In the genomic region with DNA sequence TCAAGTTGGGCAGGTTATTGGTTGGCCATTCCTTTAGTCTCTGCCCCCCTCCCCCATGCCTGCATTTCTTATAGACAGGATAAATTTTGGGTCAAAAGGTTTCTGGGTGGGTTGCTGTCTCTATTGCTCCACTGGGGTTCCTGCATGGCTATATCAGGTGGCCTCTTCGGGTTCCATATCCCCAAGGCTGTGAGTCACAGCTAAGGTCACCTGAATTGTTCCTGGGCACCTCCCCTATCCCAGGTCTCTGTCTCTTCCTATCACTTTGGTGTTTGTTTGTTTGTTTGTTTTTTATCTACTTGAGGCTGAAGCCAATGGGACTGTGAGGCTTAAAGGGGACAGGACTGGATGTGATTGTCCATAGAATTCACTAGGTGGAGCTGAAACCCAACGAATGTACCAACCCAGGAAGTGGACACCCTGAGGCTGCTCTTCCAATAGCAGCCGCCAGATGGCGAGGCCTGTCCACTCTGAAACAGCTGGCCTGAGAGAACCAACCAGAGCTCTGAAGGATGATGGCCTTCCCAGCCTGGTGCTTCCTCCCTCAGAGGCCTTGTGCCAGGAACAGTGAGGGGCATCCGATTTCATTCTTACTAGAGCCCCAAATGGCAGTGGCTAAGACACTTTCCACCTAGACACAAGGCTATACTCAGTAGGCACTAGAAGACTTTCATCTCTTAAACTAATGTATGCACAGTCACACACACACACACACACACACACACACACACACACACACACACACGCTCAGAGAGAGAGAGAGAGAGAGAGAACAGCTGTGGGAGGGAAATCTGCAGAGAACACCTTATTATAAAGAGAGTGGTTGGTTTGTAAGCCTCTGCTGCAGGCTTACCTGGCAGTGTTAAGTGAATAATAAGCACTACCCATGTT, we compare ENCODE assay signal across 8 mouse cellular contexts. TPM values are rescaled to one million over a fixed set of nuclear protein-coding genes. Genes with fewer than 3 reads are reported as not detected.
A peak's percentile ranks its signal among the peaks of the same experiment; 100 is the strongest.
DNase-seq lines count a peak whose midpoint lies in the region; ATAC-seq and TF ChIP-seq lines count a peak whose summit lies in the region.

No protein-coding gene starts in this region.

- no peaks in the 10 kb centered on the region for H3K4me1 ChIP-seq in hindbrain, embryonic 11.5 days (replicated peaks; ENCODE audit: control insufficient read depth, insufficient read depth, low read length)
- no peaks in the 10 kb centered on the region for H3K4me1 ChIP-seq in lung, postnatal 0 days (ENCODE audit: insufficient read depth, low read depth, low read length)

- H3K4me2 ChIP-seq in hindbrain, embryonic 11.5 days (replicated peaks; ENCODE audit: low read depth, low read length) = no peak overlapping the region
- H3K4me2 ChIP-seq in lung, postnatal 0 days (replicated peaks; ENCODE audit: low read depth, low read length) = no peak overlapping the region

- no peaks in the 10 kb centered on the region for H3K27me3 ChIP-seq in hindbrain, embryonic 11.5 days (ENCODE audit: control insufficient read depth, insufficient read depth, low read length)
- no peaks in the 10 kb centered on the region for H3K27me3 ChIP-seq in lung, postnatal 0 days (replicated peaks; ENCODE audit: insufficient read depth, low read length)

- peak; percentile 81 for ATAC-seq in hindbrain, embryonic 11.5 days (ENCODE audit: low FRiP score)
- peak; percentile 87 for ATAC-seq in lung, postnatal 0 days

- no peaks in the 10 kb centered on the region for H3K36me3 ChIP-seq in hindbrain, embryonic 11.5 days (ENCODE audit: control insufficient read depth, insufficient read depth, low read length)
- H3K36me3 ChIP-seq in lung, postnatal 0 days (ENCODE audit: insufficient read depth, low read length) = no peaks in the 10 kb centered on the region

- TF ChIP-seq CTCF in lung, postnatal 0 days (IDR thresholded peaks at IDR 0.05) = peak; percentile 100

- H3K9me3 ChIP-seq in hindbrain, embryonic 11.5 days (ENCODE audit: control insufficient read depth, low read length) = no peaks in the 10 kb centered on the region
- no peaks in the 10 kb centered on the region for H3K9me3 ChIP-seq in lung, postnatal 0 days (ENCODE audit: low read length)

- 21% methylated on average over 6 of the region's 6 CpGs for WGBS in hindbrain, embryonic 11.5 days
- 18% methylated on average over 6 of the region's 6 CpGs for WGBS in lung, postnatal 0 days

- no peak overlapping the region for H3K9ac ChIP-seq in hindbrain, embryonic 11.5 days (ENCODE audit: low read depth, low read length)
- no peak overlapping the region for H3K9ac ChIP-seq in lung, postnatal 0 days (replicated peaks; ENCODE audit: low read depth)

- no peak overlapping the region for H3K4me3 ChIP-seq in hindbrain, embryonic 11.5 days (ENCODE audit: low read depth, low read length)
- H3K4me3 ChIP-seq in lung, postnatal 0 days (ENCODE audit: low read depth, low read length) = no peak overlapping the region

- DNase-seq in NIH3T3 (ENCODE audit: low read depth) = peak; percentile 98
- peak; percentile 47 for DNase-seq in cerebellum, adult 9-11 months
- DNase-seq in frontal cortex, postnatal 10 days (ENCODE audit: low spot score in 2 of 2) = peak; percentile 73 to 89
- DNase-seq in hindbrain, embryonic 11.5 days (ENCODE audit: low spot score) = peak; percentile 95
- peak; percentile 89 for DNase-seq in layer of hippocampus, adult 9-11 months
- peak; percentile 94 for DNase-seq in lung, postnatal 0 days (ENCODE audit: low spot score)
- peak; percentile 90 for DNase-seq in ovary, postnatal 36 days (ENCODE audit: low spot score)
- peak; percentile 43 for DNase-seq in thymus, postnatal 14 days

- no peak overlapping the region for H3K27ac ChIP-seq in hindbrain, embryonic 11.5 days (ENCODE audit: low read depth, low read length)
- H3K27ac ChIP-seq in lung, postnatal 0 days (ENCODE audit: low read length) = no peak overlapping the region

- TF ChIP-seq EP300 in lung, postnatal 0 days (IDR thresholded peaks at IDR 0.05) = no peak

RNA-seq across cellular contexts. Expression of a gene that starts 8.9 kb away (rescaled TPM):
- polyA plus RNA-seq in hindbrain, embryonic 11.5 days (2014; fragmentation: Nextera tagmentation; extraction: Ambion mirVana) = 73.7 and 80.9 TPM in 2 replicates
- polyA plus RNA-seq in lung, postnatal 0 days (2015; fragmentation: Nextera tagmentation; extraction: Ambion mirVana) = 161 and 195 TPM in 2 replicates

RNA-seq across cellular contexts. Expression of a gene that starts 37.0 kb away (rescaled TPM):
- 3.8 and 5.8 TPM in 2 replicates for polyA plus RNA-seq in hindbrain, embryonic 11.5 days (2014; fragmentation: Nextera tagmentation; extraction: Ambion mirVana)
- 7.6 and 9.4 TPM in 2 replicates for polyA plus RNA-seq in lung, postnatal 0 days (2015; fragmentation: Nextera tagmentation; extraction: Ambion mirVana)

Comparison
In these comparisons a context has a peak if more than half of its experiments do, and no peak if none do; other contexts are left out.
1. DNase-seq: peak in every context shown above with its lines; median percentile 98 in NIH3T3; 95 in hindbrain, embryonic 11.5 days; 94 in lung, postnatal 0 days; 90 in ovary, postnatal 36 days; 89 in layer of hippocampus, adult 9-11 months; 81 in frontal cortex, postnatal 10 days; 47 in cerebellum, adult 9-11 months; 43 in thymus, postnatal 14 days.